Mouse (Mus musculus) intestine, embryonic 14.5 days (tissue): ENCODE results near the gene D230025D16Rik. TPM values are rescaled to one million over a fixed set of nuclear protein-coding genes. Genes with fewer than 3 reads are reported as not detected.
"Not testable (repeated sequence)": the region's sequence is repeated elsewhere in the genome, so short reads cannot be mapped to it uniquely, and the experiment has no call there.

Experiments used
- ATAC-seq: fragments of 200-750 bp; cut with Nextera tagmentation; replicated peaks from 2 replicates; pipeline ENCODE4 v1.8.0; 2017; ENCODE audit warnings: low read depth, moderate number of reproducible peaks, moderate TSS enrichment, moderate library complexity; ENCODE audit not compliant: low FRiP score, low TSS enrichment
- DNase-seq: peaks from one replicate; pipeline ENCODE4 v3.0.0-alpha.2; 2018; ENCODE audit warnings: low spot score
- H3K27ac ChIP-seq: fragments of 300-500 bp; sonication (generic); 2 replicates; pipeline ENCODE4 v1.5.1; 2014; ENCODE audit warnings: low read depth, mild to moderate bottlenecking, control low read depth
- H3K27me3 ChIP-seq: fragments of 300-500 bp; sonication (generic); replicated peaks from 2 replicates; pipeline ENCODE4 v1.6.1; 2014; ENCODE audit warnings: low read length, control low read depth; ENCODE audit not compliant: control insufficient read depth, insufficient read depth
- H3K36me3 ChIP-seq: fragments of 300-500 bp; sonication (generic); 2 replicates; pipeline ENCODE4 v1.6.1; 2014; ENCODE audit warnings: low read length, control low read depth; ENCODE audit not compliant: control insufficient read depth, insufficient read depth
- H3K4me1 ChIP-seq: fragments of 300-500 bp; sonication (generic); replicated peaks from 2 replicates; pipeline ENCODE4 v1.6.1; 2014; ENCODE audit warnings: low read length, control low read depth, mixed read lengths; ENCODE audit not compliant: control insufficient read depth, insufficient read depth
- H3K4me2 ChIP-seq: fragments of 300-500 bp; sonication (generic); 2 replicates; pipeline ENCODE4 v1.6.1; 2014; ENCODE audit warnings: low read length
- H3K4me3 ChIP-seq: fragments of 300-500 bp; sonication (generic); 2 replicates; pipeline ENCODE4 v1.5.1; 2014; ENCODE audit warnings: low read depth, low read length, control low read depth, mixed read lengths
- H3K9ac ChIP-seq: fragments of 300-500 bp; sonication (generic); 2 replicates; pipeline ENCODE4 v1.6.1; 2014; ENCODE audit warnings: mild to moderate bottlenecking, low read length
- H3K9me3 ChIP-seq: fragments of 300-500 bp; sonication (generic); 2 replicates; pipeline ENCODE4 v1.6.1; 2016; ENCODE audit warnings: low read length, control low read depth; ENCODE audit not compliant: control insufficient read depth
- WGBS: fragments of 180-500 bp; shearing (Covaris S2); extraction: QIAGEN DNeasy Blood & Tissue Kit; methylation state at CpG from one replicate; pipeline ENCODE4 v1.1.7; 2014; 5-methylcytosine and 5-hydroxymethylcytosine counted together
- polyA plus RNA-seq: library from polyadenylated mRNA; unstranded; fragments of >200 nt; fragmentation: Nextera tagmentation; extraction: Ambion mirVana; gene quantifications from 2 replicates; pipeline ENCODE4 v1.2.1, GENCODE M21; 2014

The D230025D16Rik gene
- 29.5 and 29.8 TPM in 2 replicates for polyA plus RNA-seq

GRCm38 (mm10) chr8:105224413-105225271, at the start of gene D230025D16Rik:
D230025D16Rik (plus strand) TSS chr8:105225145.
- no peaks in the 10 kb centered on the region for H3K9me3 ChIP-seq
- ATAC-seq (peak; percentile 96), DNase-seq (peak; percentile 99)
- H3K4me2 ChIP-seq = peak within 1 kb of the TSS; percentile 92
- H3K36me3 ChIP-seq = no peaks in the 10 kb centered on the region
- peak within 1 kb of the TSS; percentile 76 for H3K9ac ChIP-seq
- no peaks in the 10 kb centered on the region for H3K27me3 ChIP-seq
- 3% methylated on average over 34 of the region's 34 CpGs for WGBS
- peak within 1 kb of the TSS; percentile 87 for H3K27ac ChIP-seq
- peaks cover 11% of the 10 kb centered on the region for H3K4me1 ChIP-seq
- peak within 1 kb of the TSS; percentile 95 for H3K4me3 ChIP-seq

- H3K27ac ChIP-seq, H3K4me2 ChIP-seq, H3K4me1 ChIP-seq, H3K9me3 ChIP-seq, H3K9ac ChIP-seq, H3K27me3 ChIP-seq, H3K4me3 ChIP-seq, ATAC-seq, DNase-seq: not testable (repeated sequence)
- WGBS = over 99% methylated on average over 3 of the region's 3 CpGs
- H3K36me3 ChIP-seq = peaks cover 35% of the 10 kb centered on the region
Measured at GRCm38 (mm10) chr8:105175287-105175686, 49.7 kb upstream of the D230025D16Rik start.

GRCm38 (mm10) chr8:105178211-105178800, 46.6 kb upstream of the D230025D16Rik start:
- WGBS = 83% methylated on average over 6 of the region's 6 CpGs
- Histone ChIP-seq H3K4me2 (no peak overlapping the region), H3K27ac (no peak overlapping the region), H3K27me3 (no peaks in the 10 kb centered on the region), H3K4me1 (no peaks in the 10 kb centered on the region; the same call in 1 of the 2 replicates), H3K9ac (no peak overlapping the region), H3K36me3 (peaks cover 48% of the 10 kb centered on the region), H3K9me3 (no peaks in the 10 kb centered on the region), H3K4me3 (no peak overlapping the region)
- ATAC-seq = no peak
- DNase-seq = no peak

GRCm38 (mm10) chr8:105182201-105182600, 42.7 kb upstream of the D230025D16Rik start:
- DNase-seq = no peak
- ATAC-seq = no peak
- no peak overlapping the region for H3K4me2 ChIP-seq
- no peak overlapping the region for H3K9ac ChIP-seq
- H3K4me1 ChIP-seq = no peaks in the 10 kb centered on the region; the same call in 1 of the 2 replicates
- H3K36me3 ChIP-seq = peaks cover 44% of the 10 kb centered on the region
- H3K27me3 ChIP-seq = no peaks in the 10 kb centered on the region
- no peak overlapping the region for H3K4me3 ChIP-seq
- H3K9me3 ChIP-seq = no peaks in the 10 kb centered on the region
- WGBS = 75% methylated on average over 1 of the region's 1 CpGs
- no peak overlapping the region for H3K27ac ChIP-seq

- Histone ChIP-seq H3K36me3 (peaks cover 24% of the 10 kb centered on the region), H3K4me2 (no peak overlapping the region), H3K9ac (no peak overlapping the region), H3K9me3 (no peaks in the 10 kb centered on the region), H3K27ac (no peak overlapping the region), H3K27me3 (no peaks in the 10 kb centered on the region), H3K4me3 (no peak overlapping the region), H3K4me1 (no peaks in the 10 kb centered on the region; the same call in 1 of the 2 replicates)
- DNase-seq = no peak
- ATAC-seq = no peak
- WGBS = 58% methylated on average over 1 of the region's 1 CpGs
Measured at GRCm38 (mm10) chr8:105186467-105187005, 38.4 kb upstream of the D230025D16Rik start.

GRCm38 (mm10) chr8:105192182-105192581, 32.8 kb upstream of the D230025D16Rik start:
- DNase-seq = no peak
- H3K4me1 ChIP-seq = no peaks in the 10 kb centered on the region
- no peak overlapping the region for H3K4me2 ChIP-seq
- ATAC-seq = no peak
- peaks cover 45% of the 10 kb centered on the region for H3K36me3 ChIP-seq
- H3K9me3 ChIP-seq = no peaks in the 10 kb centered on the region
- H3K9ac ChIP-seq = no peak overlapping the region
- 91% methylated on average over 5 of the region's 5 CpGs for WGBS
- H3K27me3 ChIP-seq = no peaks in the 10 kb centered on the region
- H3K27ac ChIP-seq = no peak overlapping the region
- H3K4me3 ChIP-seq = no peak overlapping the region

- H3K27me3 ChIP-seq = no peaks in the 10 kb centered on the region
- peaks cover 48% of the 10 kb centered on the region for H3K36me3 ChIP-seq
- no peaks in the 10 kb centered on the region for H3K4me1 ChIP-seq
- H3K27ac ChIP-seq = no peak overlapping the region
- ATAC-seq (no peak), DNase-seq (no peak)
- 55% methylated on average over 1 of the region's 1 CpGs for WGBS
- H3K4me2 ChIP-seq = no peak overlapping the region
- no peaks in the 10 kb centered on the region for H3K9me3 ChIP-seq
- no peak overlapping the region for H3K4me3 ChIP-seq
- H3K9ac ChIP-seq = no peak overlapping the region
Measured at GRCm38 (mm10) chr8:105205748-105206147, 19.2 kb upstream of the D230025D16Rik start.

- Histone ChIP-seq H3K27me3 (no peaks in the 10 kb centered on the region), H3K9ac (no peak overlapping the region), H3K4me3 (no peak overlapping the region), H3K36me3 (peaks cover 41% of the 10 kb centered on the region), H3K4me1 (no peaks in the 10 kb centered on the region), H3K9me3 (no peaks in the 10 kb centered on the region), H3K4me2 (no peak overlapping the region), H3K27ac (no peak overlapping the region)
- no peak for ATAC-seq
- WGBS = 76% methylated on average over 7 of the region's 7 CpGs
- DNase-seq = no peak
Measured at GRCm38 (mm10) chr8:105206766-105207275, 18.1 kb upstream of the D230025D16Rik start.
